Mouse (Mus musculus): ENCODE results near the gene Ccdc14.
A peak's percentile ranks its signal among the peaks of the same experiment; 100 is the strongest.
"Not testable (repeated sequence)": the region's sequence is repeated elsewhere in the genome, so short reads cannot be mapped to it uniquely, and the experiment has no call there.

Gene Ccdc14

GRCm38 (mm10) chr16:34690334-34691144 lies at the start of gene Ccdc14:
Ccdc14 (plus strand) TSS chr16:34690616.
- DNase-seq: peak; percentile 74

GRCm38 (mm10) chr16:34643511-34644259 lies 46.7 kb upstream of the Ccdc14 start:
- no peak for DNase-seq

GRCm38 (mm10) chr16:34649621-34650020 lies 40.8 kb upstream of the Ccdc14 start, which contains the start of gene Ropn1:
Ropn1 (plus strand) TSS chr16:34649921.
- no peak for DNase-seq

GRCm38 (mm10) chr16:34653023-34653422 lies 37.4 kb upstream of the Ccdc14 start:
- no peak for DNase-seq

- DNase-seq: not testable (repeated sequence)
Observed at GRCm38 (mm10) chr16:34657566-34657965, 32.9 kb upstream of the Ccdc14 start.

GRCm38 (mm10) chr16:34657983-34658382 lies 32.4 kb upstream of the Ccdc14 start:
- no peak for DNase-seq

- DNase-seq: no peak
Observed at GRCm38 (mm10) chr16:34658388-34658787, 32.0 kb upstream of the Ccdc14 start.

GRCm38 (mm10) chr16:34664553-34664952 lies 25.9 kb upstream of the Ccdc14 start:
- no peak for DNase-seq

GRCm38 (mm10) chr16:34667031-34667726 lies 23.2 kb upstream of the Ccdc14 start:
- peak; percentile 56 for DNase-seq

GRCm38 (mm10) chr16:34668341-34668740 lies 22.1 kb upstream of the Ccdc14 start:
- no peak for DNase-seq

GRCm38 (mm10) chr16:34671966-34672365 lies 18.4 kb upstream of the Ccdc14 start:
- DNase-seq: no peak

- DNase-seq: no peak
Observed at GRCm38 (mm10) chr16:34672822-34673221, 17.6 kb upstream of the Ccdc14 start.

- DNase-seq: no peak
Observed at GRCm38 (mm10) chr16:34674365-34674764, 16.1 kb upstream of the Ccdc14 start.

- DNase-seq: no peak
Observed at GRCm38 (mm10) chr16:34681823-34682222, 8.6 kb upstream of the Ccdc14 start.

- no peak for DNase-seq
Observed at GRCm38 (mm10) chr16:34689879-34690278, 537 bp upstream of the Ccdc14 start.

GRCm38 (mm10) chr16:34691156-34691555 lies 740 bp downstream of the Ccdc14 start:
- DNase-seq: no peak

- no peak for DNase-seq
Observed at GRCm38 (mm10) chr16:34694477-34694876, 4.1 kb downstream of the Ccdc14 start.

- not testable (repeated sequence) for DNase-seq
Observed at GRCm38 (mm10) chr16:34698721-34699120, 8.3 kb downstream of the Ccdc14 start.

GRCm38 (mm10) chr16:34700165-34700827 lies 9.9 kb downstream of the Ccdc14 start:
- peak; percentile 47 for DNase-seq

GRCm38 (mm10) chr16:34700828-34701216 lies 10.4 kb downstream of the Ccdc14 start:
- DNase-seq: no peak

GRCm38 (mm10) chr16:34706019-34706418 lies 15.6 kb downstream of the Ccdc14 start:
- no peak for DNase-seq

- DNase-seq: no peak
Observed at GRCm38 (mm10) chr16:34706487-34706946, 16.1 kb downstream of the Ccdc14 start.

GRCm38 (mm10) chr16:34711481-34711880 lies 21.1 kb downstream of the Ccdc14 start:
- DNase-seq: no peak
